Mouse (Mus musculus) left cerebral cortex, postnatal 4 days (tissue): ENCODE measurements at regions not wholly inside any gene's neighbourhood (a gene's known extent, or its start where the extent isn't known, plus 50 kb on each side); places are given as distances from the start of the nearest gene placed in this dataset.

Source experiments
- DNase-seq: peaks from one replicate; pipeline ENCODE4 v3.0.0-alpha.2; 2022
- intact Hi-C: fragments of 180-260 bp; cut with DNase I; formaldehyde crosslinking; loops from one replicate; pipeline ENCODE4 v1.15.1; 2025

DNA sequence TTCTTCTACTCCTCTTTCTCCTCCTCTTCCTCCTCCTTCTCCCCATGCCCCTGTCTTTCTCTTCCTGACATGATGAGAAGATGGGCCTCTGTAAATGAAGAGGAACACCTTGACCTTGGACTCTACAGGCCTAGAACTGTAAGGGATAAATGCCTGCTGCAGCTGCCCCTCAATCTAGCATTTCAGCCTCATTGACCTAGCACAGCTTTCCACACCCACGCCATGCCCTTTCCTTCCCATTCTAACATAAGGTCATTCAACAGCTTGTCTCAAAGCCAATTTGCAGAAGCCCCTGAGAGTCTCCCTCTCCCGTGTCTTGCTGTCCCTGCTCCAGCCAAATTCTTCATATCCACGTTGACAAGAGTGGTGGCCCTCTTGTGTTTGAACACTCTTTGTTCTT is 63.8 kb upstream of the Dscam start:
- no peak for DNase-seq
- intact Hi-C loops, result no loop called here

DNA sequence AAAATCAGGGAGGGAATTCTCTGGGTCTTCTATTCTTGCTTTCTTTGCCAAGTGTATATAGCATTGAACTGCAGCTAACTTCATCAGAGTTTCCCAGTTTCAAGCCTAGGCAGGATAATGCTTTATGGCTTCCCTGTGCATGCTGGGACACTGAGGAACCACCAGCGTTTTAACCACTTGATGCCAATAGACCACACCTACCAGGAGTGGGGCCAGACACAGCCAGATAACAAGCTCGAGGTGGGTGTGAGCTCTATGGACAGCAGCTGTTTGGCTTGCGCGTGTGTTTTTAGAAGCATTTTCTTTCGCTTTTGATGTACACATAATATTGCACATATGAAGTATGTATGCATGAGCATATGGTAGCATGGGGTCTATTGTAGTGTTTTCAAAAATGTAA is 69.1 kb upstream of the Dscam start:
- no peak for DNase-seq
- intact Hi-C loops, result no loop called here

GRCm38 (mm10) chr16:97240085-97240484 is 69.5 kb upstream of the Dscam start:
- intact Hi-C loops, result no loop called here
- DNase-seq, result no peak

DNA sequence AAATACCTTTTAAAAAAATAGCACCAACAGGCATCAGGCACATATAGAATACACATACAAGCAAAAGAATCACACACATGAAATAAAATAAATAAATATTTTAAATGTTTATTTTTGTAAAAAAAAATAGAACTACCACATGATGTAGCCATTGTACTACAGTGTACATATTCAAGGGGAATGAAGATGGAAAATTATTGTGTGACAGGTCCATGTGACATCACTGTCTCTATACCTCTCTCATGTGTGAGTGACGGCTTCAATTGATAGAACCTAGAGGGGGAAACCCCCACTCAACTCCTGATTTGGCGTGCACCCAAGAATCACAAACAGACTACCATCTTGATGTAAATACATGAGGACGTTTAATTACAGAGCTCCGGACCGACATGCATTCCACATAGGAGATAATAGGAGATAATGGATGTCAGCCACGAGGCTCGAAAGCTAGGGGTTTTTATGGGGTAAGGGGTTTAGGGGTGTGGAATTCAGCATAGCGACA is 70.4 kb upstream of the Dscam start:
- DNase-seq, result no peak
- intact Hi-C loops, result no loop called here

GRCm38 (mm10) chr16:97241639-97242038 is 71.1 kb upstream of the Dscam start:
- DNase-seq, result no peak
- intact Hi-C loops, result no loop called here

DNA sequence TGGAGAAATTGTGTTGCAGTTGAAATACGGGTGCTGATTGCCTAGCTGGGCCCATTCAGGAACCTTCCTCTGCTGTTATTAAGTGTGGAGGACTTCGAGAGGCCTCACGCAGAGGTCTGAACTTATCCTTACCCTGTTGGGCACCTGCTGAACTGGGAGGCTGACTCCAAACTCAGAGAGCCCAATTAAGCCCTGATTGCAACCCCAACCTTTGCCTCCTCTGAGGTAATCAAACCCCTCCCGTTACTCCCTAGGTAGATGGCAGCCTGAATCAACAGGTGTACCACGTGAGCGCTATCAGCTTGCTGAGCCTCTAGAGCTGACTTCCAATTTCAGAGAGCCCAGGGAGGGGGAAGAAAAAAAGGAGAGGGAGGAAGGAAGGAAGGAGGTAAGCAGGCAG is 79.9 kb upstream of the Dscam start:
- intact Hi-C loops, result no loop called here

DNA sequence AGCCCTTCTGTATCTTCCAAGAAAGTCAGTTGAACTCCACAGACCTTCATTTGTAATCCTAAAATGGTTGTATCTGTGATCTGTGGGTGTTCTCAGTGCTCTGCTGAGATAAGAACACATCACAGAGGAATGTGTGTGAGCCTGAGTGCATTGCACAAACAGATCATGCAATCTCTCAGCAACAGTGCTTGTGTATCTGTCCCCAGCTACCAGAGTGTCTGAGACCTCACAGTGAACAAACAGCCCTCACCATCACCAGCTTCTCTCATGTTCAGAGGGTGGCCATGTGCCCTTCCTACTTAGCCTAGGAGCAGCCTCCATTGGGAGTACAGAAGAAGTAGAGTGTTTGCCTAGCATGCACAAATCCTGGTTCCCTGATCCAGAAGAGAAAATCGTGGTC is 82.0 kb upstream of the Dscam start:
- no peak for DNase-seq
- intact Hi-C loops, result no loop called here

More for the DNA sequence above, 79.9 kb upstream of the Dscam start:
- DNase-seq, result no peak

GRCm38 (mm10) chr16:97252997-97253635 is 82.6 kb upstream of the Dscam start:
- no peak for DNase-seq
- intact Hi-C loops, result no loop called here

DNA sequence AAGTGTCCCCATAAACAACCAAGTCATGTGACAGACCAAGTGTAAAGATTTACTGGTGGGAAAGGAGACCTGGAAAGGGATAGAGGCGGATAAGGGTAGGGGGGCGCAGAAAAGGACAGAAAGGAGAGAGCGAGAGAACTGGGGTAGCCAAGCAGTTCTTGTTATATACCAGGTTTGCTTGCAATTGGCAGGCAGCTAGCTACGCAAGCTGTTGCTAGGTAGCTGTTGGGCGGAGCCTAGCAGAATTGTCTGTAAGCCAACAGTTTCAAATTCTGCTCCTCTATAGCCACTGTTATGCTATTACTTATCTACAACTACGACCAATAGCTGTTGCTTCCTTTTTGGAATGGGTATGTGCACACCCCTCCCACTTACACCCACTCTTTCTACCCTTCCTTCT is 88.3 kb upstream of the Dscam start:
- no peak for DNase-seq

DNA sequence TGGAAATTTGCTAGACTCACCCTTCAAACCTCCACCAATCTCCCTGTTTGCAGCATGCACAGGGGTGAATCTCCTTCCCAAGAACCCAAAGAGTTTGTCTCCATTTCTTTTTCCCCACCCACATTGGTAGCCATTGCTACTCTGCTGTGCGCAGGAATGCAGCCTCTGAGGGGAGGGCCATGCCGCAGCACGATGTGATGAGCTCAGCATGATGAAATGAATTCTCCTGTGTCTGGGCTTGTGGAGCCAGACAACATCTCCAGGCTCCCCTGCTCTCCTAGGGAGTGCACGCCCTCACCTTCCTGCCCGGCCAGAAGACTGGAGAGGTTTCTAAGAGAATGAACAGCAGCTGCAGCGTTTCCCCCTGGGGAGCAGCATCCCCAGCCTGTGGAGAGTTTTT is 92.9 kb upstream of the Dscam start:
- no peak for DNase-seq
- intact Hi-C loops, result no loop called here

More for the DNA sequence above, 88.3 kb upstream of the Dscam start:
- intact Hi-C loops, result no loop called here

GRCm38 (mm10) chr16:97270417-97271133 is 86.0 kb upstream of the Bace2 start:
- no peak for DNase-seq
- intact Hi-C loops, result loop anchor here (10.0 kb wide), 1 partner anchor 96 kb away; the partner anchor contains the start of gene Dscam

DNA sequence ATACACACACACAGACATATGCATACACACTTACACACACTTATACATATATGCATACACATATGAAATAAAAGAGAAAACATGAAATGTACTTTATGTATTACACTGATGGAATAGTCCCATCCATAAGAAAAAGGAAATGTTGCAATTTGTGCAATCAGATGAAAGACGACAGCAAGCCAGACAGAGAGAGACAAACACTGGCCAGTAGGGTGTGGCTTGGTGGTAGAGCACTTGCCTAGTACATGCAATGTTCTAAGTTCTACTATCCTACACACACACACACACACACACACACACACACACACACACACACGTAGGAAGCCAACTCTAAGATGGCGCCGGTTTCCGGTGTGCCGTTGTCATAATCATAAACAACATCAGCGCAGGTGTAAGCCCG is 85.3 kb upstream of the Bace2 start:
- no peak for DNase-seq
- intact Hi-C loops, result loop anchor here (10.0 kb wide), 1 partner anchor 96 kb away; the partner anchor contains the start of gene Dscam

DNA sequence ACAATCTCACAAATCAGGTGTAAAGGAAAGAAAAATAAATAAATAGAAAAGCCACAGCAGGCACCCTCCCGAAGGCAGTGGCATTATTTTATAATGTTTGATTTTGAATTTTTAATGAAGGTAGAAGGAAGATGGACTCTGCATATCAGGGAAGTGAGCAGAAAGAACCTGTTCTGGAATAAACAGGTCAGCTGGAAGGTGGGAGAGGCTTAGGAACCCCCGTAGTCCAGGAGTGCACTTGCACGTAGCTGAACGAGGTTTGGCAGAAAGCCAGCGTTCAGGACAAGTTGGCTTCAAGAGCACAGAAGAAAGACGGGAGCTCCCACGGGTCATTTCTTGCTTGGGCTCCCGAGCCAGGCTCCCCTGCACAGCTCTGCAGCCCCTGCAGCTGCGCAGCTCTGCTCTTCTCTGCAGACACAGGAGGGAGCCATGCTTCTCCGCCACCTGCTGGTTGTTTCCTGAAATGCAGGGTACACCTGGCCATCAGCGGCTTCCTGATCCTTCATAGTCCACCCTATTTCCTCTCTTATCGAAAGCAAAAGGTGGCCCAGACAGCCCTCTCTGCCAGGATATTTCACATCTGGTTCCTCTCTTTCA is 84.4 kb upstream of the Bace2 start:
- intact Hi-C loops, result loop anchor here (10.0 kb wide), 1 partner anchor 97 kb away; the partner anchor contains the start of gene Dscam

GRCm38 (mm10) chr16:97278913-97279312 is 77.6 kb upstream of the Bace2 start:
- DNase-seq, result no peak
- intact Hi-C loops, result loop anchor here (10.0 kb wide), 1 partner anchor 104 kb away; the partner anchor contains the start of gene Dscam

More for the DNA sequence above, 84.4 kb upstream of the Bace2 start:
- DNase-seq, result peak; percentile 77

DNA sequence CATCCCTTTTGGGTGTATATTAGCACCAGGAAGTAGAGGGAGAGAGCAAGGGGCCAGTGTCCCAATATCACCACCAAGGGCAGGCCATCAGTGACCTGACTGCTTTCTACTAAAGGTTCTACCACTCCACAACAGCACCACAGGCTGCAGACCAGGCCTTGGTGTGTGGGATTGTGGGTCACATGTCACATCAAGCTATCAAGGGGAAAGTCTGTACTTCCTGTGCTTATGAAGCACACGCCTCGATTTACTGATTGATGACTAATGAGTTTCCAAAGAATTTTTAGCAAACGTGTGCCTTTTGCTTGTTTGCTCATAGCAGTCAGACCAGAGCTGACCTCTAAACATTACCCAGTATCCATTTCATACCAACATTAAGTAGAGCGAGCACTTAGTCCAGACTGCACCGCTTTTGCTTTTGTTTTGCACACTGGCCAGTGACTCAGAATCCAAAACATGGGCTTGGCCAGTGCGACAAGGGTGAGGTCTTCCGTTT is 74.9 kb upstream of the Bace2 start:
- intact Hi-C loops, result no loop called here
- DNase-seq, result no peak

DNA sequence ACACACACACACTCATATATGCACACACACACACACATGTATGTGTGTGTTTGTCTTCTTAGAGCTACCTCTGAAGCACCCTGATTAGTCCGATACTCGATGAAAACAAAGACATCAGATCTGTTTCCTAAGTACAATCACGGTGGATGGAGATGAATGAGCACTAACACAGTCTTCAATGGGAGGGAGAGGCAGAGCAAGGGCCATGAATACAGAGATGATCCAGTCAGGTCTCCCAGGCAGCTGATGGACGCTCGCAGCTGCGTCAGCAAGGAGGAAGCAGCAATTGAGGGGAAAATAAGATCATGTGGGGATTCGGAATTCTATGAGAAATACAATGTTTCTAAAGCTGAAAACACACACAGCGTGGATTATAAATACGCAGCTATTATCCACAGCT is 73.6 kb upstream of the Bace2 start:
- intact Hi-C loops, result no loop called here
- DNase-seq, result no peak

- DNase-seq, result no peak
- intact Hi-C loops, result no loop called here
These were observed 70.6 kb upstream of the Bace2 start for GRCm38 (mm10) chr16:97285886-97286447.

DNA sequence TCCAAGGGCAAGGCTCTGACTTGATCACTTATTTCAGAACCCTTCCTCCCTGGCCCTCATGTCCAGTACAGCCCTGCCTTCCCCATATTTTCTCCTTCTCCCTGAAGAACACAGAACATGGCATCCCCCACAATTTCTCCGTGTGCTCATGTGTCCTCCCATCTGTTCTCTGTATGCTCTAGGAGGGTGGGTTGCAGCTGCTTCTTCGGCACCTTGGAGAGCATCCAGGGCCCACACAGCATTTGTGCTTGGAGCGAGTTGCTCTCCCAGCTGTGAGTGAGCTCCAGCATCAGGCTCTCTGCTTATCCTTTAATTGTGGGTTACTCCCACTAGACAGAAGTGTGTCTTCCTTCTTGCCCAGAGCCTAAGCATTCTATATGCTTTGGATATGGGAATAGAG is 69.8 kb upstream of the Bace2 start:
- peak; percentile 71 for DNase-seq
- intact Hi-C loops, result no loop called here

DNA sequence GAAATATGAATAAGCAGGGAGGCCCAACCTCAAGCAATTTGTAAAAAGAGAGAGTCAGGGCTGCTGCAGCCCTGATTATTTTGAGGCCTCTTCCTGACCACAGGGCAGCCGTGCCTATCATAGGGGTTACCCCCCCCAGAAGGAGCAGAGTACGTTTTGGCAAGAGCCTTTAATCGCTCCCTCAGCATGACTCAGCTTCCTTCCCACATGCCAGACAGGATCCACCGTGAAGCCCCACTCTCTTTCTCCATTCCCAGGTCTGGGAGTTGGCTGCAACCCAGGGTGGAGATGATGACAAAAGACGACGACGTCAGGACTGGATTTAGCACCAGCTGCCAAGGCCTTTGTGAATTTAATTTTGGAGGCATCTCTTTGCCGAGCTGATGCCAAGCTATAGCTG is 67.9 kb upstream of the Bace2 start:
- DNase-seq, result peak; percentile 79
- intact Hi-C loops, result no loop called here

DNA sequence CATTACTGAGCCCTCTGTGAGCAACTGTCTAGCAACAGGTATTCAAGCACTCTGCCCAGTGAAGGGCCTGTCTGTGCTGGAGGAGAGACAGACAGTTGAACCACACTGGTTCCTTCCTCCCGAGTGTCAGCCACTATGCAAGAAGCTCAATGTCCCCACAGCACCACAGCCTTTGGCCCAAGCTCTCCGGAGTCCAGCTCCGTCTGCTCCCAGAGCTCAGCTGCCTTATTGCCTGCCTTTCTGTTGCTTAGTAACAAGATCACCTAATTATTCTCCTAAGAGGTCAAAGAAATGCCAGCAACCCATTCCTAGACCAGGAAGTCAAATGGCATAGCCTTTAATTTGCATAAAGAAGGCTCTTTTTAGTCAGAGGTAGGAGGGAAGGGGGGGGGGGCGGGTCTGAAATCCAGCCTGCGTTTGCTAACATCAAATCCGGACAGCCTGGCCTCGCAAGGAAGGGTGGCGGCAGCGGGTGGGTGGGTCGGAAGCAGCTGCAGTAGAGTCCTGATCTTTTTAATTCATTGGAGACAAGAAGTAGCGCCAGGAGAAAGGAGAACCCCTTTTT is 64.0 kb upstream of the Bace2 start:
- DNase-seq, result peak; percentile 13
- intact Hi-C loops, result loop anchor here (2.0 to 10.0 kb wide), 3 partner anchors 124 to 938 kb away; no protein-coding TSS in a partner anchor

DNA sequence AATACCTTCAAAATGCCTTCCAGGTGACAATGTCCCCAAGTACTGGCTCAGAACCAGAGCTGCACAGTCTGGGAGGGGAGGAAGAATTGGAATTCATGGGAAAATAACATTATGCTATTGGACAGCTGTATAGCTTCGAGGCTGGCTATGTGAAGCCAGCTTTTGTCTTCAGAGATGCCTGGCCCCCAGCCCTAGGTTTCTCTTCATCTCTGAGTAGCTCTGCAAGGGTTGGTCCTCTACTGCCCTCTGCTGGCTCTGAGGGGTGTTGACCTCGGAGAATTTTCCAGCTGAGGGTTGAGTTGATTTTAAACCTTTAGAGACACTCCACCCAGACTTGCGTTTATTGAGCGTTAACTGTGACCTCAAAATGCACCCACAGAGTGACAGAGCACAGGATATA is 63.3 kb upstream of the Bace2 start:
- intact Hi-C loops, result loop anchor here (2.0 to 10.0 kb wide), 3 partner anchors 124 to 938 kb away; no protein-coding TSS in a partner anchor
- peak; percentile 89 for DNase-seq
